9 mouse cellular contexts compared by ENCODE assay signal in genomic region chr7:45366652-45367019, GRCm38 (mm10). TPM values are rescaled to one million over a fixed set of nuclear protein-coding genes. Genes with fewer than 3 reads are reported as not detected.
DNase-seq lines count a peak whose midpoint lies in the region; ATAC-seq and TF ChIP-seq lines count a peak whose summit lies in the region.
"Had no signal": no experiment of that assay in that cellular context is flagged by ENCODE, and none has a peak within 500 bp of the region (broad histone marks: within the 10 kb centered on the region; RNA-seq: fewer than 3 reads in every experiment).

Gene Ppfia3 (minus strand): TSS chr7:45367019.

- 0% methylated on average over 7 of the region's 26 CpGs for WGBS in kidney, embryonic 14.5 days
- WGBS in hindbrain, embryonic 13.5 days: under 1% methylated on average over 24 of the region's 26 CpGs
- WGBS in liver, embryonic 14.5 days (ENCODE audit: insufficient replicate concordance): under 1% methylated on average over 25 of the region's 26 CpGs

- no peak for TF ChIP-seq CTCF in bone marrow macrophage, adult 2 months (IDR thresholded peaks at IDR 0.05; ENCODE audit: low read depth, low read length)
- no peak for TF ChIP-seq CTCF in liver, embryonic 14.5 days (IDR thresholded peaks at IDR 0.05; ENCODE audit: low read depth)

- H3K27ac ChIP-seq in kidney, embryonic 14.5 days (ENCODE audit: low read depth, low read length): no peak within 1 kb of the TSS
- no peak within 1 kb of the TSS for H3K27ac ChIP-seq in bone marrow macrophage, adult 2 months (ENCODE audit: insufficient read depth, low read depth, low read length)
- peak within 1 kb of the TSS; percentile 92 for H3K27ac ChIP-seq in hindbrain, embryonic 13.5 days
- no peak within 1 kb of the TSS for H3K27ac ChIP-seq in liver, embryonic 14.5 days

- peak; percentile 11 for ATAC-seq in kidney, embryonic 14.5 days (ENCODE audit: low FRiP score, low TSS enrichment)
- ATAC-seq in hindbrain, embryonic 13.5 days (ENCODE audit: low FRiP score): peak; percentile 37
- ATAC-seq in liver, embryonic 14.5 days (ENCODE audit: insufficient read depth): no peak
- no peak for ATAC-seq in megakaryocyte-erythroid progenitor cell, adult 5-6 weeks (replicated peaks; ENCODE audit: low FRiP score, low TSS enrichment, poor library complexity, severe bottlenecking)

- TF ChIP-seq EP300 in liver, embryonic 14.5 days (IDR thresholded peaks at IDR 0.05; ENCODE audit: low read depth): no peak

- no peak for TF ChIP-seq POLR2A in bone marrow macrophage, adult 2 months (IDR thresholded peaks at IDR 0.05; ENCODE audit: borderline replicate concordance, low read depth, low read length)

- H3K27me3 ChIP-seq in kidney, embryonic 14.5 days (ENCODE audit: control insufficient read depth, insufficient read depth, low read length): peaks cover 66% of the 10 kb centered on the region
- peaks cover 49% of the 10 kb centered on the region for H3K27me3 ChIP-seq in hindbrain, embryonic 13.5 days
- H3K27me3 ChIP-seq in liver, embryonic 14.5 days (ENCODE audit: control insufficient read depth, insufficient read depth, low read length): peaks cover 72% of the 10 kb centered on the region

- no peaks in the 10 kb centered on the region for H3K9me3 ChIP-seq in kidney, embryonic 14.5 days (ENCODE audit: control insufficient read depth, low read length)
- H3K9me3 ChIP-seq in hindbrain, embryonic 13.5 days: no peaks in the 10 kb centered on the region
- H3K9me3 ChIP-seq in liver, embryonic 14.5 days (ENCODE audit: control insufficient read depth, low read length): no peaks in the 10 kb centered on the region

- peak within 1 kb of the TSS; percentile 100 for H3K4me2 ChIP-seq in kidney, embryonic 14.5 days (replicated peaks; ENCODE audit: low read depth, low read length)
- peak within 1 kb of the TSS; percentile 87 for H3K4me2 ChIP-seq in hindbrain, embryonic 13.5 days
- peak within 1 kb of the TSS; percentile 83 for H3K4me2 ChIP-seq in liver, embryonic 14.5 days (ENCODE audit: low read depth)

- H3K4me1 ChIP-seq in kidney, embryonic 14.5 days (ENCODE audit: control insufficient read depth, insufficient read depth, low read length): peaks cover 28% of the 10 kb centered on the region
- H3K4me1 ChIP-seq in bone marrow macrophage, adult 2 months (ENCODE audit: control insufficient read depth, insufficient read depth, low read length): peaks cover 3% of the 10 kb centered on the region; the same call in 1 of the 2 replicates
- H3K4me1 ChIP-seq in hindbrain, embryonic 13.5 days (replicated peaks): peaks cover 64% of the 10 kb centered on the region
- peaks cover 9 to 10% of the 10 kb centered on the region in 2 experiments for H3K4me1 ChIP-seq in liver, embryonic 14.5 days (replicated peaks; ENCODE audit: control insufficient read depth in 2 of 2, insufficient read depth in 2 of 2, low read length in 1 of 2)

- DNase-seq in kidney, postnatal 10 days: no peak
- no peak for DNase-seq in liver, embryonic 14.5 days (ENCODE audit: low read depth in 3 of 3, low spot score in 3 of 3)
- DNase-seq in ovary, postnatal 10 days (ENCODE audit: low spot score): no peak
- no peak for DNase-seq in spleen, postnatal 4 days (ENCODE audit: low spot score in 2 of 2)

- H3K36me3 ChIP-seq in kidney, embryonic 14.5 days (ENCODE audit: control insufficient read depth, insufficient read depth, low read length): no peaks in the 10 kb centered on the region
- H3K36me3 ChIP-seq in hindbrain, embryonic 13.5 days: 0 out of 2 replicates have a peak, but pooled peaks cover 2% of the 10 kb centered on the region
- H3K36me3 ChIP-seq in liver, embryonic 14.5 days (replicated peaks; ENCODE audit: control insufficient read depth, insufficient read depth, low read depth): no peaks in the 10 kb centered on the region

- H3K9ac ChIP-seq in kidney, embryonic 14.5 days (ENCODE audit: low read depth, low read length): peak within 1 kb of the TSS; percentile 54
- H3K9ac ChIP-seq in hindbrain, embryonic 13.5 days: peak within 1 kb of the TSS; percentile 96
- peak within 1 kb of the TSS; percentile 58 for H3K9ac ChIP-seq in liver, embryonic 14.5 days (replicated peaks)

- H3K4me3 ChIP-seq in kidney, embryonic 14.5 days (ENCODE audit: low read length): peak within 1 kb of the TSS; percentile 56
- H3K4me3 ChIP-seq in bone marrow macrophage, adult 2 months (ENCODE audit: insufficient read depth, low read length): peak within 1 kb of the TSS; percentile 56
- peak within 1 kb of the TSS; percentile 79 for H3K4me3 ChIP-seq in hindbrain, embryonic 13.5 days
- peak within 1 kb of the TSS; percentile 54 to 57 for H3K4me3 ChIP-seq in liver, embryonic 14.5 days (ENCODE audit: insufficient read depth in 1 of 2, low read depth in 2 of 2, low read length in 2 of 2)

RNA-seq across cellular contexts. Expression of gene Ppfia3, which starts in this region (rescaled TPM):
- 6.7 and 7.6 TPM in 2 replicates for polyA plus RNA-seq in kidney, embryonic 14.5 days (2014; fragmentation: Nextera tagmentation; extraction: Ambion mirVana)
- polyA plus RNA-seq in bone marrow macrophage, adult 2 months (2012; ENCODE audit: insufficient read depth, insufficient read length, missing spikeins): 1.6 and 1.8 TPM in 2 replicates
- polyA plus RNA-seq in hindbrain, embryonic 13.5 days (2015; fragmentation: Nextera tagmentation; extraction: Ambion mirVana): 19.9 and 20.7 TPM in 2 replicates
- 0.21 and 0.22 TPM in 2 replicates for polyA plus RNA-seq in liver, embryonic 14.5 days (2012; rRNA removed)
- polyA plus RNA-seq in liver, embryonic 14.5 days (2014; fragmentation: Nextera tagmentation; extraction: Ambion mirVana): 0.25 TPM in 1 of 2 replicates, not detected in the other
- total RNA-seq in megakaryocyte-erythroid progenitor cell, adult 5-6 weeks (2014; fragmentation: Nextera tagmentation): 0.42 TPM in 1 of 2 replicates, not detected in the other
- total RNA-seq in megakaryocyte-erythroid progenitor cell, adult 5-6 weeks (2017): 0.80 TPM in 1 of 2 replicates, not detected in the other
- total RNA-seq: neutrophil, adult 5-6 weeks had no signal

Comparison
In these comparisons a context has a peak if more than half of its experiments do, and no peak if none do; other contexts are left out.
1. ATAC-seq: peak in kidney, embryonic 14.5 days (single experiment) and hindbrain, embryonic 13.5 days (single experiment); none in liver, embryonic 14.5 days (single experiment) and megakaryocyte-erythroid progenitor cell, adult 5-6 weeks (single experiment).
2. Peak in every context shown above with its lines, with median percentiles within 50 percentile points of each other: H3K4me2 ChIP-seq, H3K4me3 ChIP-seq and H3K9ac ChIP-seq.